Mouse (Mus musculus) bone marrow, adult 2 months (tissue): Measurements from ENCODE around the gene Mkrn2os.

Experiments used
- CTCF ChIP-seq: fragments of 200-500 bp; IDR thresholded peaks from 2 replicates; pipeline ENCODE4 v1.5.1; 2011; ENCODE audit warnings: low read length, control low read depth; ENCODE audit not compliant: control insufficient read depth, insufficient read depth
- POLR2A ChIP-seq: fragments of 200-500 bp; IDR thresholded peaks from 2 replicates; pipeline ENCODE4 v1.6.1; 2011; ENCODE audit warnings: low read depth, mild to moderate bottlenecking, control low read depth, low read length, borderline replicate concordance; ENCODE audit not compliant: control insufficient read depth

GRCm38 (mm10) chr6:115555485-115555884, 36.9 kb downstream of the Mkrn2os start:
- TF ChIP-seq POLR2A (no peak), CTCF (no peak)
